Mouse (Mus musculus) cerebellum, adult 2 months (tissue): Measurements from ENCODE around the gene Map4.

Experiments
- CTCF ChIP-seq: fragments of 200-500 bp; IDR thresholded peaks from 2 replicates; pipeline ENCODE4 v1.5.1; 2011; ENCODE audit warnings: low read depth, mild to moderate bottlenecking, control low read depth, low read length, moderate library complexity, borderline replicate concordance; ENCODE audit not compliant: insufficient read depth
- POLR2A ChIP-seq: fragments of 200-500 bp; IDR thresholded peaks from 2 replicates; pipeline ENCODE4 v1.6.1; 2011; ENCODE audit warnings: low read length, control low read depth, borderline replicate concordance; ENCODE audit not compliant: insufficient read depth

DNA sequence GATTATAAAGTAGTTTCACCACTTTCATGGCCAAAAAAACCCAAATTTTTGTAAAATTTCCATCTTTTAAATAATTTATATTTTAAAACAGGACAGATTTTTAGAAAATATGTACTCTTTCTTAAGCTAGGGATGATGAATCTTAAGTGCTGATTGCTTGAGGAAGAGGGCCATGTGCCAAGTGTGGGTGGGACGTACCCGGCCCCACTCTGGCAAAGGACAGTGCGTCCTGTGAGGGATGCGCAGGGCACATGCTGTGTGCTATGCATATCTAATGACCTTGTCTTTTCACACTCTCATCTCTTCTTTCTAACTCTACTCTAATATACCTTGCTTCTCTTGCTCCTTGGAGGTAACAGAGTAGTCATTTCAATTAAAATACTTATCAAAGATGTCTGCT is 66.2 kb downstream of the Map4 start:
- TF ChIP-seq CTCF (no peak), POLR2A (no peak)
